Mouse (Mus musculus): ENCODE measurements around the gene Dglucy. TPM values are rescaled to one million over a fixed set of nuclear protein-coding genes. Genes with fewer than 3 reads are reported as not detected.
"Not testable (repeated sequence)": the region's sequence is repeated elsewhere in the genome, so short reads cannot be mapped to it uniquely, and the experiment has no call there.

The Dglucy gene
- total RNA-seq, 2 experiments from 2014 or later = 20.5 to 24.8 TPM

- no peak for DNase-seq (ENCODE audit: low spot score in 2 of 2)
Measured at GRCm38 (mm10) chr12:100778276-100778933, 452 bp upstream of the Dglucy start.

GRCm38 (mm10) chr12:100780416-100780815, 1.6 kb downstream of the Dglucy start:
- DNase-seq (ENCODE audit: low spot score in 2 of 2) = no peak

- DNase-seq (ENCODE audit: low spot score in 2 of 2) = no peak
Measured at GRCm38 (mm10) chr12:100781428-100782120, 2.7 kb downstream of the Dglucy start.

GRCm38 (mm10) chr12:100784152-100784551, 5.3 kb downstream of the Dglucy start:
- DNase-seq (ENCODE audit: low spot score in 2 of 2) = no peak

GRCm38 (mm10) chr12:100785344-100785743, 6.5 kb downstream of the Dglucy start:
- DNase-seq (ENCODE audit: low spot score in 2 of 2) = no peak

- DNase-seq (ENCODE audit: low spot score in 2 of 2) = no peak
Measured at GRCm38 (mm10) chr12:100789981-100790550, 11.2 kb downstream of the Dglucy start.

GRCm38 (mm10) chr12:100791425-100791824, 12.6 kb downstream of the Dglucy start:
- no peak for DNase-seq (ENCODE audit: low spot score in 2 of 2)

- DNase-seq (ENCODE audit: low spot score in 2 of 2) = no peak
Measured at GRCm38 (mm10) chr12:100794450-100795230, 15.8 kb downstream of the Dglucy start.

GRCm38 (mm10) chr12:100795390-100796036, 16.7 kb downstream of the Dglucy start:
- DNase-seq (ENCODE audit: low spot score in 2 of 2) = no peak

GRCm38 (mm10) chr12:100803391-100803790, 24.5 kb downstream of the Dglucy start:
- not testable (repeated sequence) for DNase-seq (ENCODE audit: low spot score in 2 of 2)

GRCm38 (mm10) chr12:100807280-100807679, 28.4 kb downstream of the Dglucy start:
- DNase-seq (ENCODE audit: low spot score in 2 of 2) = no peak

GRCm38 (mm10) chr12:100808609-100809280, 29.9 kb downstream of the Dglucy start:
- no peak for DNase-seq (ENCODE audit: low spot score in 2 of 2)

- DNase-seq (ENCODE audit: low spot score in 2 of 2) = no peak
Measured at GRCm38 (mm10) chr12:100810542-100810941, 31.7 kb downstream of the Dglucy start.

GRCm38 (mm10) chr12:100813901-100814300, 35.0 kb downstream of the Dglucy start:
- DNase-seq (ENCODE audit: low spot score in 2 of 2) = no peak

GRCm38 (mm10) chr12:100814671-100815070, 35.8 kb downstream of the Dglucy start:
- no peak for DNase-seq (ENCODE audit: low spot score in 2 of 2)

GRCm38 (mm10) chr12:100816906-100817305, 38.0 kb downstream of the Dglucy start:
- DNase-seq (ENCODE audit: low spot score in 2 of 2) = no peak

- DNase-seq (ENCODE audit: low spot score in 2 of 2) = no peak
Measured at GRCm38 (mm10) chr12:100819965-100820364, 41.1 kb downstream of the Dglucy start.

- DNase-seq (ENCODE audit: low spot score in 2 of 2) = no peak
Measured at GRCm38 (mm10) chr12:100831021-100831420, 52.2 kb downstream of the Dglucy start.

- no peak for DNase-seq (ENCODE audit: low spot score in 2 of 2)
Measured at GRCm38 (mm10) chr12:100831629-100832325, 52.9 kb downstream of the Dglucy start.

- no peak for DNase-seq (ENCODE audit: low spot score in 2 of 2)
Measured at GRCm38 (mm10) chr12:100837208-100837607, 58.4 kb downstream of the Dglucy start.
